Mouse (Mus musculus): ENCODE results near the gene Uqcr10. TPM values are rescaled to one million over a fixed set of nuclear protein-coding genes. Genes with fewer than 3 reads are reported as not detected.

The Uqcr10 gene
- polyA plus RNA-seq, 1 experiment from 2014 or later: 1,046 TPM

DNA sequence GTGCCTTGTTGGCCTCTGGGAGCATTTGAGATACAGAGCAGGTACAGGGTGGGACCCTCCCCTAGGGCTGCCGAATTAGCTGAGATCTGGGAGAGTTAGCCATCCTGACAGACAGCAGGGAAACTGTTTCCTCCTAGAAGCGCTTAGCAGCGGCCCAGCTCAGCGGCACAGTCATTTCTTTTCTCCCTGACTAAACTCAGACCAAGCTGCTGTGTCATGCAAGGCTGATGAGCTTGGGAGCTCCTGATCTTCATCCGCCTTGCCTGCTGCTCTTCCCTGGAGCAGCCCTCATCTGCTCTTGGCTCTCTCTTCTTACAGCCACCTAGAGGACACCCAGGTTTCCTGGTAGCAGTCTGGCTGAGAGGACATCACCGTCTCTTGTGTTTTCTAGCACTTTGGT is 20.0 kb downstream of the Uqcr10 start:
- peaks cover 52% of the 10 kb centered on the region for H3K36me3 ChIP-seq
- WGBS: 61% methylated on average over 6 of the region's 6 CpGs
- no peak overlapping the region for H3K4me3 ChIP-seq
- H3K27me3 ChIP-seq (ENCODE audit: insufficient read depth, poor library complexity, severe bottlenecking): no peaks in the 10 kb centered on the region
- H3K27ac ChIP-seq: no peak overlapping the region
- no peaks in the 10 kb centered on the region for H3K9me3 ChIP-seq
- peaks cover 14% of the 10 kb centered on the region; the same call in 1 of the 2 replicates for H3K4me1 ChIP-seq
- no peak for DNase-seq (ENCODE audit: low spot score)

DNA sequence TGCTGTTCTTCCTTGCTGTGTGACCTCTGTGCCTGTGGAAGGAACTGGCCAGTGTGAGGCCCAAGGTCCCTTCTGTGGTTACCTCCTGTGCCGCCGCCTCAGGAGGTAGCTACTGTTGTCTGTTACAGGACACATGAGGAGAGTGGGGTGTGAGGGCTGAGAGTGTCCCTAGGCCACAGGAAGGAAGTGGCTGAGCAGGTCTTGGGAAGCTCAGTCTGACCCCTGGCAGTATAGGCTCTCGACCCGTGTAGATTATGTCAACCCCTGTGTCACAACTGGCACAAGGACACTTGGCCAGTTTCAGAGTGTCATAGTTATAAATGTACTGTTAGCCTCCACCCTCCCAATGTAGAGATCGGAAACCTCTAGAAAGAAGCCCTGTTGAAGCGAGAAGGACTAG is 20.6 kb downstream of the Uqcr10 start:
- DNase-seq (ENCODE audit: low spot score): no peak
- Histone ChIP-seq H3K4me3 (no peak overlapping the region), H3K36me3 (peaks cover 56% of the 10 kb centered on the region), H3K9me3 (no peaks in the 10 kb centered on the region), H3K27me3 (ENCODE audit: insufficient read depth, poor library complexity, severe bottlenecking) (no peaks in the 10 kb centered on the region), H3K27ac (no peak overlapping the region), H3K4me1 (peaks cover 16% of the 10 kb centered on the region; the same call in 1 of the 2 replicates)
- 85% methylated on average over 6 of the region's 6 CpGs for WGBS

DNA sequence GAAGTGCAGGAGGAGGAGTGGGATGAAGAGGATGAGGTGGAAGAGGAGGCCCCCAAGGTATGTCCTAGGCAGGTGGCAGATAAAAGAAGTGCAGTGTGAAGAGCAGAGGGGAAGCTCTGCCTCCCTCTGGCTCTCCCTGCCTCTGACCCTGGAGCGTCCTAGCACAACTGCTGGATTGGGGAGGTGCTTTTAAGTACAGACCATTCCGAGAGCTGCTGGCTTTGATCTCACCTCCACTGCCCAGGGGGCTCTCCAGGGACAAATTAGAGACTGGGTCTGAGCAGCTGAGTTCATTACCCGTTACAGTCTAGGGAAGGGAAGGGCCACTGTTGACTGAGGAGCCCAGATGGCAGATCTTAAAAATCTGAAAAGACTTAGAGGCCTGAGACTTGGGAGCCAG is 24.0 kb downstream of the Uqcr10 start:
- WGBS: 38% methylated on average over 3 of the region's 3 CpGs
- DNase-seq (ENCODE audit: low spot score): no peak
- peaks cover 33% of the 10 kb centered on the region; the same call in 1 of the 2 replicates for H3K4me1 ChIP-seq
- no peak overlapping the region for H3K27ac ChIP-seq
- H3K27me3 ChIP-seq (ENCODE audit: insufficient read depth, poor library complexity, severe bottlenecking): no peaks in the 10 kb centered on the region
- no peak overlapping the region for H3K4me3 ChIP-seq
- no peaks in the 10 kb centered on the region for H3K9me3 ChIP-seq
- peaks cover 80% of the 10 kb centered on the region for H3K36me3 ChIP-seq

DNA sequence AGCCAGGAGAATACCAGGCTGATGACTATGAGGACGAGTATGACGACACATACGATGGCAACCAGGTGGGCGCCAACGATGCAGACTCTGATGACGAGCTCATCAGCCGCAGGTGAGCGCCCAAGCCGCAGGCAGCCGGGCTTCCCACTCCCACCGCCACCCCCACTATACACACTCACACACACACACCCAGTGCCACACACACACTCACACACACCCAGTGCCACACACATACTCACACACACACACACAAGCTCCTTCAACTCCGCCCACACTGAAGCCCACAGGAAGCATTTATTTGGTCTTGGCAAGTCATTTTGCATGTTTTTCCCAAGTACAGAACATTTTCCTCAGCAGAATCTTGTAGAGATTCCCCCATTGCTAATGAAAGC is 24.7 kb downstream of the Uqcr10 start:
- 88% methylated on average over 12 of the region's 12 CpGs for WGBS
- no peaks in the 10 kb centered on the region for H3K27me3 ChIP-seq (ENCODE audit: insufficient read depth, poor library complexity, severe bottlenecking)
- H3K27ac ChIP-seq: no peak overlapping the region
- no peaks in the 10 kb centered on the region for H3K9me3 ChIP-seq
- peaks cover 36% of the 10 kb centered on the region; the same call in 1 of the 2 replicates for H3K4me1 ChIP-seq
- no peak for DNase-seq (ENCODE audit: low spot score)
- no peak overlapping the region for H3K4me3 ChIP-seq
- peaks cover 82% of the 10 kb centered on the region for H3K36me3 ChIP-seq

DNA sequence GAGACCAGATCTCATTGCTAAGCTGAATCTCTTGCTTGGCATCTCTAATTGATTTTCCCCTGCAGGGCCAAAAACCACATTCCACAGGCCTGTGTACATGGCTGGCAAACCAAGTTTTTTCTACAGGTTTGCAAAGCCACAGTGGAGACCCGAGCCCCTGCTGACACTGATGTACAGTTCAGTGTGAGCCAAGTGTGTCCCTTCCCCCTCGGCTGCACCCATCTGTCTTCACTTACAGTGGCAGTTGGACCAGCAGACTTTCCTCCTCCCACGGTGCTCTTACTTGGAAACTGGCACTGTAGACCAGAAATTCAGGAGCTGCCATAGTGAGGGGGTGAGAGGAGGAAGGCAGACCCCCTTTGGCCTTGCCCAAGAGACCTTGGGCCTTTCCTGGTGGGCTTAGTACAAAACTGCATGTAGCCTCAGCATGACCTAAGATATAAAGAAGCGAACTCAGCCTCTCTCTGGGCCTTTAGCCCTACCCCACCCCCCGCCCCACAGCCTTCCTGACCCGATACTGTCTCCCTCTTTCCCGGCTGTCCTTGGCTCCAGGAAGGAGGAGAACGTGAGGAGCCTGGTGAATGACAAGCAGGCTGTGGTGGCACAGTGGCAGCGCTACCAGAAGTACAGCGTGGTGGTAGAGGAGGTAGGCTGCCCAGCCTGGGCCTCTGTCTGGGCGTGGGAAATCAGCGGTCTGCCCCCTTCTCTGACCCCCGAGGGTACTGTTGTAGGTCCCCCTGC is 25.3 kb downstream of the Uqcr10 start:
- 77% methylated on average over 13 of the region's 13 CpGs for whole genome bisulfite sequencing
- no peaks in the 10 kb centered on the region for H3K9me3 ChIP-seq
- H3K27ac ChIP-seq: no peak overlapping the region
- no peak overlapping the region for H3K4me3 ChIP-seq
- H3K4me1 ChIP-seq: peaks cover 36% of the 10 kb centered on the region; the same call in 1 of the 2 replicates
- no peak for DNase-seq (ENCODE audit: low spot score)
- no peaks in the 10 kb centered on the region for H3K27me3 ChIP-seq (ENCODE audit: insufficient read depth, poor library complexity, severe bottlenecking)
- H3K36me3 ChIP-seq: peaks cover 80% of the 10 kb centered on the region

DNA sequence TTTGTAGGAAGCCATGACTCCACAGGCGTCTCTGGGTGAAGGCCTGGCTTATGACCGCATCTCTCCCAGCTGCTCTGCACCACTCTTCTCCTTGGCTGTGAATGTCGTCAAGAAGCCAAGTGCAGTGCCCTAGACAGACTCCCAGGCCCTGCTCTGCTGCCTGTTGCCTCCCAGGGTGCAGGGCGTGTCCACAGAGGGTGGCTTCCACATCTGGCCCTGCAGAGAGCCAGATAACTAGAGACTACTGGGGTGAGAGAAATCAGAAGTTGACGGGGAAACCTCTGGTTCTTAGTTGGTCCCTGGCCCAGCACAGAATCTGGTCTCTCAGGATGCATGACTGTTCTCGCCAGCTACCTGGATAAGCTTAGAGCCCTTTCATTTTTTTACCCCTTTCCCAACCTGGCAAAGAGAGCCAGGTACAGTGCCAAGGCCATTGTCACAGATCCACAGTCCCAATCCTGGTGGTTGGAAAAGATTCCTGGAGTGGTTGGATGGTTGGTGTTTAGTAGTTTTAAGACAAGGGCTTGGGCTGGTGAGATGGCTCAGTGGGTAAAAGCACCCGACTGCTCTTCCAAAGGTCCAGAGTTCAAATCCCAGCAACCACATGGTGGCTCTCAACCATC is 26.8 kb downstream of the Uqcr10 start:
- peaks cover 79% of the 10 kb centered on the region for H3K36me3 ChIP-seq
- 77% methylated on average over 7 of the region's 7 CpGs for WGBS
- no peak overlapping the region for H3K27ac ChIP-seq
- no peaks in the 10 kb centered on the region for H3K27me3 ChIP-seq (ENCODE audit: insufficient read depth, poor library complexity, severe bottlenecking)
- DNase-seq (ENCODE audit: low spot score): peak; percentile 89
- no peak overlapping the region for H3K4me3 ChIP-seq
- peaks cover 33% of the 10 kb centered on the region; the same call in 1 of the 2 replicates for H3K4me1 ChIP-seq
- no peaks in the 10 kb centered on the region for H3K9me3 ChIP-seq

- Histone ChIP-seq H3K27me3 (ENCODE audit: insufficient read depth, poor library complexity, severe bottlenecking) (no peaks in the 10 kb centered on the region), H3K4me3 (no peak overlapping the region), H3K9me3 (no peaks in the 10 kb centered on the region), H3K36me3 (peaks cover 74% of the 10 kb centered on the region), H3K4me1 (peaks cover 33% of the 10 kb centered on the region; the same call in 1 of the 2 replicates), H3K27ac (no peak overlapping the region)
- 93% methylated on average over 6 of the region's 6 CpGs for WGBS
- DNase-seq (ENCODE audit: low spot score): no peak
Observed at GRCm38 (mm10) chr11:4675693-4676092, 28.4 kb downstream of the Uqcr10 start.

- H3K4me3 ChIP-seq: no peak overlapping the region
- no peak overlapping the region for H3K27ac ChIP-seq
- H3K36me3 ChIP-seq: peaks cover 73% of the 10 kb centered on the region
- no peaks in the 10 kb centered on the region for H3K9me3 ChIP-seq
- 87% methylated on average over 6 of the region's 6 CpGs for WGBS
- no peak for DNase-seq (ENCODE audit: low spot score)
- H3K27me3 ChIP-seq (ENCODE audit: insufficient read depth, poor library complexity, severe bottlenecking): no peaks in the 10 kb centered on the region
- H3K4me1 ChIP-seq: peaks cover 31% of the 10 kb centered on the region; the same call in 1 of the 2 replicates
Observed at GRCm38 (mm10) chr11:4675126-4675562, 29.0 kb downstream of the Uqcr10 start.

DNA sequence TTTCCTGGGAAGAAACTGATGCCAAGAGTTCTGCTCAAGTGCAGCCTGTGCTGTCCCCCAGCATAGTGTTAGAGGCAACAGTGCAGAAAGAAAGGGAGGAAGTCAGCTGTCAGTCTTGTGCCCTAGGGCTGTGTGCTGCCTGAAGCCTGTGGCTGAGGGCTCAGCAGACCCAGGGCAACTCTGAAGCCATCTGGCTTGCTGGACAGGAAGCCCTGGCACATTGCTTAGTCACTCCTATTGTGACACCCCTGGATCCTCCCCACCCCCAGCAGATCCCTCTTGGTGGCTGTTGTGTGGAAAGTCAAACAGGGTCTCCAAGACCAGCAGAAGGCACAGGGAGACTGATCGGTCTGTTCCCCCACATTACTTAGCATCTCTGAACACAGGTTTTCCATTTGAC is 29.5 kb downstream of the Uqcr10 start:
- H3K4me3 ChIP-seq: no peak overlapping the region
- 90% methylated on average over 1 of the region's 1 CpGs for WGBS
- DNase-seq (ENCODE audit: low spot score): no peak
- no peak overlapping the region; the same call in 1 of the 2 replicates for H3K27ac ChIP-seq
- peaks cover 25% of the 10 kb centered on the region; the same call in 1 of the 2 replicates for H3K4me1 ChIP-seq
- H3K9me3 ChIP-seq: no peaks in the 10 kb centered on the region
- H3K36me3 ChIP-seq: peaks cover 68% of the 10 kb centered on the region
- H3K27me3 ChIP-seq (ENCODE audit: insufficient read depth, poor library complexity, severe bottlenecking): no peaks in the 10 kb centered on the region

- Histone ChIP-seq H3K9me3 (no peaks in the 10 kb centered on the region), H3K4me1 (peaks cover 14% of the 10 kb centered on the region; the same call in 1 of the 2 replicates), H3K27me3 (ENCODE audit: insufficient read depth, poor library complexity, severe bottlenecking) (no peaks in the 10 kb centered on the region), H3K4me3 (no peak overlapping the region), H3K27ac (no peak overlapping the region), H3K36me3 (peaks cover 66% of the 10 kb centered on the region)
- DNase-seq (ENCODE audit: low spot score): no peak
- WGBS: 81% methylated on average over 4 of the region's 4 CpGs
Observed at GRCm38 (mm10) chr11:4671736-4672135, 32.4 kb downstream of the Uqcr10 start.

DNA sequence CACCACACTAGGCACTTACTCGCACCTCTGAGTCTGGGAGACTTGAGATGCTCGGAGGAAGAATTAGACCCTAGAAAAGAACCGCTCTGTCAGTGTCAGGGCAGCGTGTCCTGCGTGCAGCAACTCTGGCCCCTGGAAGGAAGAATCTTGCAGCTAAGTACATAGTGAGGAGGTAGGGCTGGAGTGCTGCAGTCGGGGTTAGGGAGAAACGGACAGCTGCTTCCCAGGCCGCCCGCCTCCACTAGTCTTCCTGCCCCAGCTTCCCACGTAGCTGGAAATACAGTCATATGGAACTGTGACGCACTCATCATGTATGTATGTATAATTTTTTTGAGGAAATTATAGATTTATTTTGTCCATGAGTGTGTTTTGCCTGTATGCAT is 41.7 kb downstream of the Uqcr10 start:
- peaks cover 62% of the 10 kb centered on the region for H3K36me3 ChIP-seq
- WGBS: 93% methylated on average over 11 of the region's 11 CpGs
- 0 out of 2 replicates have a peak, but pooled peaks cover 4% of the 10 kb centered on the region for H3K4me1 ChIP-seq
- DNase-seq (ENCODE audit: low spot score): no peak
- H3K9me3 ChIP-seq: no peaks in the 10 kb centered on the region
- no peak overlapping the region for H3K4me3 ChIP-seq
- no peak overlapping the region for H3K27ac ChIP-seq
- no peaks in the 10 kb centered on the region for H3K27me3 ChIP-seq (ENCODE audit: insufficient read depth, poor library complexity, severe bottlenecking)

GRCm38 (mm10) chr11:4661871-4662495 is 42.2 kb downstream of the Uqcr10 start:
- no peak overlapping the region for H3K27ac ChIP-seq
- 87% methylated on average over 10 of the region's 10 CpGs for WGBS
- H3K4me3 ChIP-seq: no peak overlapping the region
- no peak for DNase-seq (ENCODE audit: low spot score)
- H3K36me3 ChIP-seq: peaks cover 62% of the 10 kb centered on the region
- H3K4me1 ChIP-seq: 0 out of 2 replicates have a peak, but pooled peaks cover 4% of the 10 kb centered on the region
- H3K27me3 ChIP-seq (ENCODE audit: insufficient read depth, poor library complexity, severe bottlenecking): no peaks in the 10 kb centered on the region
- no peaks in the 10 kb centered on the region for H3K9me3 ChIP-seq

GRCm38 (mm10) chr11:4661324-4661723 is 42.8 kb downstream of the Uqcr10 start:
- Histone ChIP-seq H3K4me3 (no peak overlapping the region), H3K27me3 (ENCODE audit: insufficient read depth, poor library complexity, severe bottlenecking) (no peaks in the 10 kb centered on the region), H3K4me1 (0 out of 2 replicates have a peak, but pooled peaks cover 4% of the 10 kb centered on the region), H3K27ac (no peak overlapping the region), H3K36me3 (peaks cover 62% of the 10 kb centered on the region), H3K9me3 (no peaks in the 10 kb centered on the region)
- no peak for DNase-seq (ENCODE audit: low spot score)
- WGBS: 78% methylated on average over 4 of the region's 4 CpGs

Measured in heart, embryonic 10.5 days (tissue).